Mouse (Mus musculus) hindbrain, embryonic 11.5 days (tissue): ENCODE measurements around the gene Slu7. TPM values are rescaled to one million over a fixed set of nuclear protein-coding genes. Genes with fewer than 3 reads are reported as not detected.

Experiments used
- ATAC-seq: fragments of 200-750 bp; cut with Nextera tagmentation; 2 replicates; pipeline ENCODE4 v1.8.0; 2017; ENCODE audit warnings: mild to moderate bottlenecking, moderate TSS enrichment, moderate library complexity; ENCODE audit not compliant: low FRiP score
- DNase-seq: peaks from one replicate; pipeline ENCODE4 v3.0.0-alpha.2; 2015; ENCODE audit warnings: low spot score
- H3K27ac ChIP-seq: fragments of 300-500 bp; sonication (generic); 2 replicates; pipeline ENCODE4 v1.5.1; 2014; ENCODE audit warnings: mild to moderate bottlenecking, low read depth, low read length
- H3K27me3 ChIP-seq: fragments of 300-500 bp; sonication (generic); 2 replicates; pipeline ENCODE4 v1.6.1; 2014; ENCODE audit warnings: mild to moderate bottlenecking, low read length, moderate library complexity, mixed read lengths; ENCODE audit not compliant: control insufficient read depth, insufficient read depth
- H3K36me3 ChIP-seq: fragments of 300-500 bp; sonication (generic); 2 replicates; pipeline ENCODE4 v1.6.1; 2014; ENCODE audit warnings: mild to moderate bottlenecking, low read length, moderate library complexity, mixed read lengths; ENCODE audit not compliant: control insufficient read depth, insufficient read depth
- H3K4me1 ChIP-seq: fragments of 300-500 bp; sonication (generic); replicated peaks from 2 replicates; pipeline ENCODE4 v1.6.1; 2014; ENCODE audit warnings: low read length, mixed read lengths; ENCODE audit not compliant: control insufficient read depth, insufficient read depth
- H3K4me2 ChIP-seq: fragments of 300-500 bp; sonication (generic); replicated peaks from 2 replicates; pipeline ENCODE4 v1.6.1; 2014; ENCODE audit warnings: mild to moderate bottlenecking, low read depth, low read length
- H3K4me3 ChIP-seq: fragments of 300-500 bp; sonication (generic); 2 replicates; pipeline ENCODE4 v1.5.1; 2014; ENCODE audit warnings: low read depth, low read length
- H3K9ac ChIP-seq: fragments of 300-500 bp; sonication (generic); 2 replicates; pipeline ENCODE4 v1.6.1; 2014; ENCODE audit warnings: low read depth, low read length
- H3K9me3 ChIP-seq: fragments of 300-500 bp; sonication (generic); 2 replicates; pipeline ENCODE4 v1.6.1; 2016; ENCODE audit warnings: low read length; ENCODE audit not compliant: control insufficient read depth
- WGBS: fragments of 180-500 bp; shearing (Covaris S2); extraction: QIAGEN DNeasy Blood & Tissue Kit; methylation state at CpG from one replicate; pipeline ENCODE4 v1.1.7; 2014; 5-methylcytosine and 5-hydroxymethylcytosine counted together
- polyA plus RNA-seq: library from polyadenylated mRNA; unstranded; fragments of >200 nt; fragmentation: Nextera tagmentation; extraction: Ambion mirVana; gene quantifications from 2 replicates; pipeline ENCODE4 v1.2.1, GENCODE M21; 2014

The Slu7 gene
- polyA plus RNA-seq, 1 experiment from 2014 or later = 73.6 TPM

DNA sequence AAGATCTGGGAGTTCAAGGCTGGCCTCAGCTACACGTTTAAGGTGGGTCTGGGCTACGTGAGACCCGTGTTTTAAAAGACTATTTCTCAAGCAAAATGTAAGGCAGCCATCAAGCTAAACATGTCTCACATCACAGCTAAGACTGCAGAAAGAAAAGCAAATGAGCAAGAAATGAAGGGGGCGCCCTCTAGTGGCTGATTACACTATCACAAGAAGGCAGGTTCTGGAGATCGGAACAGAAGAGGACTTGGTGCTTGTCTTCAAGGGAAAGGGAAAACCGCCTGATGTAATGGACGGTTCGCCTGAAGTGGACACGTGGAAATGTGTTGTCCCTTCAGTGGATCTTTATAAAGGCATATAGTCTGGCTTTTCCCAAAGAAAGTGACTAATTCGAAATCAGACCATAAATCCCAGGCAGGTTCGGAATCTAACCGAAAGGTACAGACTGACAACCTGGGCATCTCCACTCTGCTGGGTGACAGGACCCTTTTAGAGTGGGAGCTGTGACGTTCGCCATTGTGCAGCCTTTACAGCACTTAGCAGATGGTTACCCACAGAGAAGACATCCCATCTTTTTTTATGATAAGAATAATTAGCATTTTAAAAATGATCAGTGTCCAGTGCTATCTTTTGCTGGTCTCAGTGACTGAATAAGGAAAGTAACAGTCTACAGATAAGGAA, 20.6 kb upstream of the Slu7 start:
- Histone ChIP-seq H3K36me3 (no peaks in the 10 kb centered on the region), H3K27me3 (no peaks in the 10 kb centered on the region), H3K9ac (0 out of 2 replicates have a peak overlapping the region, but pooled peaks have one; percentile 19), H3K4me3 (no peak overlapping the region), H3K4me1 (no peaks in the 10 kb centered on the region), H3K9me3 (no peaks in the 10 kb centered on the region), H3K4me2 (no peak overlapping the region), H3K27ac (no peak overlapping the region)
- ATAC-seq (peak; percentile 25; the same call in 1 of the 2 replicates), DNase-seq (peak; percentile 85)
- 28% methylated on average over 14 of the region's 14 CpGs for WGBS

DNA sequence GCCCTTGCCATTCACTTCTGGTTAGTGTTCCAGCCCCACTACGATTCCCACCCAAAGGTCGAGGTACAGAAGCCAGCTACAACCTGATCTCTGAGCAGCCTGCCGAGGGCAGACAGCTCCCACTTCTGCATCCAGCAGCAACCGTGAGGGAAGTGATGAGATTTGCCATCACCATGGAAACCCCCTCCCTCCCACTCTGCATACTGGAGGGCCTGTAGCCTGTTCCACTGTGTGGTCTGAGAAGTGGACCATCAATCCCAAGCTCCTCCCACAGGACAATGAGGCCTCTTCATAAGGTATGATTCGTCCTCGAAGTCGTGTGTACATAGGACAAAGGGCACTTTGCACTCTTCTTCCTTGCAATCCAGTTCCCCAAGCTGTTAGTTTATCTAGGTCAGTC, 16.3 kb upstream of the Slu7 start:
- peak; percentile 39 for DNase-seq
- WGBS = 47% methylated on average over 7 of the region's 7 CpGs

GRCm38 (mm10) chr11:43424386-43424785, 9.2 kb upstream of the Slu7 start:
- WGBS = 73% methylated on average over 5 of the region's 5 CpGs
- Histone ChIP-seq H3K9ac (no peak overlapping the region), H3K9me3 (no peaks in the 10 kb centered on the region), H3K27me3 (no peaks in the 10 kb centered on the region), H3K4me3 (no peak overlapping the region), H3K36me3 (no peaks in the 10 kb centered on the region), H3K4me2 (no peak overlapping the region), H3K4me1 (0 out of 2 replicates have a peak, but pooled peaks cover 2% of the 10 kb centered on the region), H3K27ac (no peak overlapping the region)
- ATAC-seq (no peak), DNase-seq (no peak)

More for the DNA sequence above, 16.3 kb upstream of the Slu7 start:
- H3K27ac ChIP-seq = no peak overlapping the region
- H3K27me3 ChIP-seq = no peaks in the 10 kb centered on the region
- ATAC-seq = peak; percentile 52
- no peaks in the 10 kb centered on the region for H3K4me1 ChIP-seq
- no peaks in the 10 kb centered on the region for H3K9me3 ChIP-seq
- H3K4me3 ChIP-seq = no peak overlapping the region
- H3K36me3 ChIP-seq = no peaks in the 10 kb centered on the region
- H3K9ac ChIP-seq = no peak overlapping the region
- H3K4me2 ChIP-seq = no peak overlapping the region

DNA sequence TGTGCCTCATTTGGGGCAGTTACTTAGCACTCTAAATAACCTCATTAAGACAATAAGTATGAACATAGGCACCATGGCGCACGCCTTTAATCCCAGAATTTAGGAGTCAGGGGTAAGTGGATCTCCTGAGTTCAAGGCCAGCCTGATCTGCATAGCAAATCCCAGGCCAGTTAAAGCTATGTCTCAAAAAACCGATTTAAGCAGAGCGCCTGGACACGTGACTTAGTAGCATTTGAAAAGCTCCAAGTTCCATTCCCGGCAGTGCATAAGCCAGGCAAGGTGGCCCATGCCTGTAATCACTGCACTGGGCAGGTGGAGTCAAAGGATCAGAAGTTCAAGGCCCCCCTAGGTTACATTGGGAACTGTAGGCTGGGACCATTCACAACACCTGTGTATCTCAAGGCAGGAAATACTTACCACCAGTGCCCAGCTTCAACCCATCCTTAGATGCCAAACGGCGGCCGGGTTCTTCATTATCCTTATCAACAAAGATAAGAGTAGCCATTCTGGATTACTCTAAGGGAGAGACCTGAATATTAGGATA, 8.3 kb upstream of the Slu7 start:
- H3K4me2 ChIP-seq = no peak overlapping the region; the same call in 1 of the 2 replicates
- DNase-seq (no peak), ATAC-seq (peak; percentile 30; the same call in 1 of the 2 replicates)
- H3K27me3 ChIP-seq = no peaks in the 10 kb centered on the region
- no peaks in the 10 kb centered on the region for H3K36me3 ChIP-seq
- WGBS = 92% methylated on average over 9 of the region's 9 CpGs
- no peak overlapping the region for H3K27ac ChIP-seq
- H3K4me3 ChIP-seq = no peak overlapping the region
- H3K9ac ChIP-seq = no peak overlapping the region
- H3K9me3 ChIP-seq = no peaks in the 10 kb centered on the region
- H3K4me1 ChIP-seq = 0 out of 2 replicates have a peak, but pooled peaks cover 2% of the 10 kb centered on the region

DNA sequence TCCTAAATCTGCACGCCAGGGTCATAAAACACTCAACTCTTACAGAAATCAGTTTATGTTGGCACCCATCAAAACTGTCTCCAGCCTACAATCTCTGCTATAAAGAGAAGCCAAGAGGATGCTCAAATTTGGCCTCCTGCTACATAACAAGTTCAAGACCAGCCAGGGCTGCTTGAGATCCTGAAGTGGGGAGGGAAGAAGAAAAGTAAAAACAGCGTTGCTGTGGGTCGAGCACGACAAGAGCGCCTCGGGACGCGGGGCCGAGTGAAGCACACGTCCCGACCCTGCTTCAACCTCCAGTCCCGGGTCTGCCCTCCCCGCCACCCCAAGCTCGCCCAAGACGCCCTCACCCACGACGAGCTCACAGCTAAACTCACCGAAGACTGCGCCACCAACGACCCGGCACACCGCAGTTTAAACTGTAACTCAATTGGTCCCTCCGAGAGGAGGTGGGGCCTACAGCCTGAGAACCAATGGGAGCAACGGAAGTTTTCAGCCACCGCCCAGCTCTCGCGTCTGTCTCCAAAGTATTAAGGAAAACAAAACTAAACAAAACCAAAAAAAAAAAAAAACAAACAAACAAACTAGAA, 7.6 kb upstream of the Slu7 start, which contains the start of gene Pttg1:
Gene Pttg1, minus strand, starts transcription at position 428 of the 590 bp plus-strand sequence.
- Histone ChIP-seq H3K4me3 (peak within 1 kb of the TSS; percentile 52), H3K4me2 (peak within 1 kb of the TSS; percentile 49), H3K9me3 (no peaks in the 10 kb centered on the region), H3K36me3 (no peaks in the 10 kb centered on the region), H3K9ac (peak within 1 kb of the TSS; percentile 62), H3K4me1 (0 out of 2 replicates have a peak, but pooled peaks cover 2% of the 10 kb centered on the region), H3K27ac (no peak within 1 kb of the TSS), H3K27me3 (no peaks in the 10 kb centered on the region)
- peak; percentile 82 for DNase-seq
- ATAC-seq = peak; percentile 97
- 3% methylated on average over 27 of the region's 27 CpGs for WGBS

- peak overlapping the region; percentile 52 for H3K4me3 ChIP-seq
- no peaks in the 10 kb centered on the region for H3K27me3 ChIP-seq
- H3K4me1 ChIP-seq = 0 out of 2 replicates have a peak, but pooled peaks cover 2% of the 10 kb centered on the region
- no peaks in the 10 kb centered on the region for H3K36me3 ChIP-seq
- 23% methylated on average over 7 of the region's 7 CpGs for WGBS
- no peak overlapping the region for H3K27ac ChIP-seq
- H3K4me2 ChIP-seq = peak overlapping the region; percentile 49; the same call in 1 of the 2 replicates
- H3K9ac ChIP-seq = 0 out of 2 replicates have a peak overlapping the region, but pooled peaks have one; percentile 62
- DNase-seq = no peak
- no peaks in the 10 kb centered on the region for H3K9me3 ChIP-seq
- peak; percentile 39 for ATAC-seq
Observed at GRCm38 (mm10) chr11:43426414-43426884, 7.1 kb upstream of the Slu7 start.

- no peak overlapping the region for H3K27ac ChIP-seq
- WGBS = 7% methylated on average over 9 of the region's 9 CpGs
- ATAC-seq = peak; percentile 70
Observed at GRCm38 (mm10) chr11:43434024-43434407, 472 bp downstream of the Slu7 start.

DNA sequence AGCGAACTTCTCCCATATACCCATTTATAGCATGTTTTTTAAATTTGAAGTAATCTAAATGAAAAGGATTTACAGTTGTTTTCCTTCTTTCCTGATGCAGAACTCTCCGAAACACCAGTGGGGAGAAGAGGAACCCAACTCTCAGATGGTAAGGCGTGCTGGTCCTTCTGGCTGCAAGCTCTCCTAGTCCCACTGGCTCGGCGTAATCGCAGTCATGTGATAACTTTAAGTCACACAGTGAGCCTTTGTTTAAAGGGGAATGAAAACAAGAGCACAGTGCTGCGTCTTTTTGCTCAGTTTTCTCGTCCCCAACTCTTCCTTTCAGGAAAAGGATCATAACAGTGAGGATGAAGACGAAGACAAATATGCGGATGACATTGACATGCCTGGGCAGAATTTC, 7.6 kb downstream of the Slu7 start:
- no peak overlapping the region for H3K4me2 ChIP-seq
- H3K4me3 ChIP-seq = no peak overlapping the region
- 96% methylated on average over 10 of the region's 10 CpGs for WGBS
- H3K27me3 ChIP-seq = no peaks in the 10 kb centered on the region
- H3K27ac ChIP-seq = no peak overlapping the region
- H3K36me3 ChIP-seq = peaks cover 7% of the 10 kb centered on the region
- H3K9me3 ChIP-seq = no peaks in the 10 kb centered on the region
- H3K4me1 ChIP-seq = no peaks in the 10 kb centered on the region
- ATAC-seq (no peak), DNase-seq (no peak)
- no peak overlapping the region for H3K9ac ChIP-seq

More at GRCm38 (mm10) chr11:43434024-43434407, 472 bp downstream of the Slu7 start:
- DNase-seq = no peak
- Histone ChIP-seq H3K27me3 (no peaks in the 10 kb centered on the region), H3K36me3 (no peaks in the 10 kb centered on the region), H3K9ac (peak overlapping the region; percentile 59), H3K4me3 (peak overlapping the region; percentile 84), H3K4me1 (peaks cover 2% of the 10 kb centered on the region; the same call in 1 of the 2 replicates), H3K9me3 (no peaks in the 10 kb centered on the region), H3K4me2 (peak overlapping the region; percentile 47)
